Mouse (Mus musculus) kidney, embryonic 14.5 days (tissue): ENCODE results near the gene Akap4. TPM values are rescaled to one million over a fixed set of nuclear protein-coding genes. Genes with fewer than 3 reads are reported as not detected.

Experiments
- ATAC-seq: fragments of 200-750 bp; cut with Nextera tagmentation; 2 replicates; pipeline ENCODE4 v1.8.0; 2017; ENCODE audit warnings: moderate number of reproducible peaks, mild to moderate bottlenecking, moderate TSS enrichment, moderate library complexity; ENCODE audit not compliant: low FRiP score, low TSS enrichment
- H3K27ac ChIP-seq: fragments of 300-500 bp; sonication (generic); 2 replicates; pipeline ENCODE4 v1.5.1; 2014; ENCODE audit warnings: low read depth, mild to moderate bottlenecking, low read length, moderate library complexity, mixed read lengths
- H3K27me3 ChIP-seq: fragments of 300-500 bp; sonication (generic); 2 replicates; pipeline ENCODE4 v1.6.1; 2014; ENCODE audit warnings: mild to moderate bottlenecking, low read length; ENCODE audit not compliant: control insufficient read depth, insufficient read depth
- H3K36me3 ChIP-seq: fragments of 300-500 bp; sonication (generic); 2 replicates; pipeline ENCODE4 v1.6.1; 2014; ENCODE audit warnings: low read length, mixed read lengths; ENCODE audit not compliant: control insufficient read depth, insufficient read depth
- H3K4me1 ChIP-seq: fragments of 300-500 bp; sonication (generic); 2 replicates; pipeline ENCODE4 v1.6.1; 2014; ENCODE audit warnings: low read length, mixed read lengths; ENCODE audit not compliant: control insufficient read depth, insufficient read depth
- H3K4me2 ChIP-seq: fragments of 300-500 bp; sonication (generic); replicated peaks from 2 replicates; pipeline ENCODE4 v1.6.1; 2014; ENCODE audit warnings: low read depth, mild to moderate bottlenecking, low read length
- H3K4me3 ChIP-seq: fragments of 300-500 bp; sonication (generic); 2 replicates; pipeline ENCODE4 v1.5.1; 2014; ENCODE audit warnings: mild to moderate bottlenecking, low read length
- H3K9ac ChIP-seq: fragments of 300-500 bp; sonication (generic); 2 replicates; pipeline ENCODE4 v1.6.1; 2014; ENCODE audit warnings: low read depth, mild to moderate bottlenecking, low read length, moderate library complexity
- H3K9me3 ChIP-seq: fragments of 300-500 bp; sonication (generic); 2 replicates; pipeline ENCODE4 v1.6.1; 2016; ENCODE audit warnings: low read length; ENCODE audit not compliant: control insufficient read depth
- WGBS: fragments of 180-500 bp; shearing (Covaris S2); extraction: QIAGEN DNeasy Blood & Tissue Kit; methylation state at CpG from one replicate; pipeline ENCODE4 v1.1.7; 2014; 5-methylcytosine and 5-hydroxymethylcytosine counted together
- polyA plus RNA-seq: library from polyadenylated mRNA; unstranded; fragments of >200 nt; fragmentation: Nextera tagmentation; extraction: Ambion mirVana; gene quantifications from 2 replicates; pipeline ENCODE4 v1.2.1, GENCODE M21; 2014

Gene Akap4
- polyA plus RNA-seq, 1 experiment from 2014 or later = not detected

DNA sequence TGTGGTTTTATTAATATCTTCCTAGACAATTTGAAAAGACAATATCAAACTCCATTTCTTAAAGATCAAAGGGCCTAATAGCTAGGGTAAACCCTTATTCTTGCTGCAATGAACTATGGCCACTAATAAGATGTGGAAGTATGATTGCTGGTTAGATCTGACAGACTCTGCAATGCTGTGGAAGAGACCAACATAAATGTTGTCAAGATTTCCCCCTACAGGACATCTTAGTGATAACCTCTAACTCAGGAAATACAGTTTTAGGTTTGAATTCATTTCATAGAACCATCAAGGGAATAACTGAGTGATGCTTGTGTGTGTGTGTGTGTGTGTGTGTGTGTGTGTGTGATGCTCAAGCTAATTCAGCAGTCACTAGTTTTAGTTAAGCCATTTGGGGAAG lies 35.0 kb downstream of the Akap4 start:
- no peak for ATAC-seq
- Histone ChIP-seq H3K27ac (no peak overlapping the region), H3K9me3 (no peaks in the 10 kb centered on the region), H3K9ac (no peak overlapping the region), H3K4me1 (no peaks in the 10 kb centered on the region), H3K27me3 (no peaks in the 10 kb centered on the region), H3K4me2 (no peak overlapping the region), H3K4me3 (no peak overlapping the region), H3K36me3 (no peaks in the 10 kb centered on the region)

DNA sequence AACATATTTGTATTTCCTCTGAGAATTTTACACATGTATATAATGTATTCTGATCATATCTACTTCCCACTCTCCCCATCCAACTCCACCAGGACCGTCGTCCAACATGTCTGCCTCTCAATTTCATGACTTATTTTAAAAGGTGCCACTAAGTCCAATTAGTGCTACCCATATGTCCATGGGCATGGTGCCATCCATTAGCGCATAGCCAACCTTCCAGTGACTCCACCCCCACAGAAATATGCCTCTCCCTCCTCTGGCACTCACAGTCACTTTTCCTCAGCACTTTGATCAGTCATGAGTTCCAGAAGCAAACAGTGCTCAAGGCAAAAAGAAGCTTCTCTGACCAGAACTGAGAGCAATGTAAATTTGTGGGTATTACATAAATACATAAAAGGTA lies 47.6 kb downstream of the Akap4 start:
- ATAC-seq = no peak
- H3K27ac ChIP-seq = no peak overlapping the region
- no peak overlapping the region for H3K4me2 ChIP-seq
- H3K27me3 ChIP-seq = no peaks in the 10 kb centered on the region
- H3K4me1 ChIP-seq = no peaks in the 10 kb centered on the region
- H3K36me3 ChIP-seq = no peaks in the 10 kb centered on the region
- no peak overlapping the region for H3K4me3 ChIP-seq
- no peaks in the 10 kb centered on the region for H3K9me3 ChIP-seq
- 86% methylated on average over 3 of the region's 3 CpGs for WGBS
- no peak overlapping the region for H3K9ac ChIP-seq

DNA sequence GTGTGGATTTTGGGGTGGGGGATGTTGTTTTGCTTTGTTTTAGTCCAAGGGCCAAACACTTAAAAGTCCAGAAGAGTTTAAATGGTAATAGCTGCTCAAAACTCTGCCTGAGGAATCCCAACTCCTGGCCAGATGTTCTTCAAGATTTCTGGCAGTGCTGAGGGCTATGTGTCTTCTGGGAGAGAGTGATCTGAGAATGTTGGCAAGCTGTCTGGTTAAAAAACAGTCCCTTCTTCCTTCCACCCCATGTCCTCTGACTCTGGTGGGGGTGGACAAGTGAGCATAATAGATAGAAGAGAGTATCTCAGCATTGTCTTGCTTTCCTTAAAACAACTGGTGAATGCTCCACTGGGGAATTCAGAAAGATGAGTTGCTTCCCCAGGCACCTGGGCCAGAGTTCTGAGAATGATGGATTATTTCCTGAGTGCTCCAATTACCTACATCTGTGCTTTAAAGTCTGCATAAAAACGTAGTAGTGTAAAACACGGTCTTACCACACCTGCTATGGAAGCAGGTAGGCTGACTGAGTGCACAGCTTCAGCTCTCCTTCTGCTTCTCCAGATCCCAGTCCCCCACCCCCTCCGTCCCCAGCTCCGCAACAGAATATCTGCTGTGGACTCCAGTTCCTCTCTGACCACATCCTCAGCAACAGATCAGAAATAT lies 54.4 kb downstream of the Akap4 start:
- H3K9ac ChIP-seq = no peak overlapping the region
- ATAC-seq = no peak
- no peak overlapping the region for H3K27ac ChIP-seq
- H3K36me3 ChIP-seq = no peaks in the 10 kb centered on the region
- H3K27me3 ChIP-seq = no peaks in the 10 kb centered on the region
- 60% methylated on average over 4 of the region's 4 CpGs for WGBS
- H3K4me2 ChIP-seq = no peak overlapping the region
- no peaks in the 10 kb centered on the region for H3K4me1 ChIP-seq
- no peak overlapping the region for H3K4me3 ChIP-seq
- H3K9me3 ChIP-seq = no peaks in the 10 kb centered on the region

Other genes starting within 250 kb of the Akap4 start
- not detected in 2 replicates for gene Ccnb3, start 25.9 kb upstream of the Akap4 start, polyA plus RNA-seq